Mouse (Mus musculus) NIH3T3 (cell line): ENCODE measurements at regions not wholly inside any gene's neighbourhood (a gene's known extent, or its start where the extent isn't known, plus 50 kb on each side); places are given as distances from the start of the nearest gene placed in this dataset.
A peak's percentile ranks its signal among the peaks of the same experiment; 100 is the strongest.

Experiments used
- DNase-seq: peaks from one replicate; pipeline ENCODE4 v3.0.0-alpha.2; 2012; ENCODE audit warnings: low read depth

DNA sequence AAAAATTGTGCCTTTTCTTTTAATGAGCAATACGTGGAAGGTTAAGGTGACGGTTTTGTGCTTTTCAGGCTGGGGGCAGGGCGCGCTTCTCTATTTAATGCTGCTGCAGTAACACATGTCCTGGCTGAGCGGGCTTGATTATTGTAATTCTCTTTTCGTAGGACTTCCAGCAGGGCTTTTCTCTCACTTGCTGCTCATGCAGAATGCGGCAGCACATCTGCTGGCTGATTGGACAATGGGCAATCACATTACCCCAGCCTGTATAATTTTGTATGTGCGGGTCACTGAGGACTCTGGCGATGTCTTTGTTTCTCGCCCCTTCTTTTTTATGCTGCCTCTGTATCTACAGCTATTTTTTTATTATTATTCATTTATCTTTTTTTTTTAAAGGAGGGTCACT lies 91.4 kb upstream of the Fam92a start:
- no peak for DNase-seq

GRCm38 (mm10) chr4:12247994-12248393 lies 76.2 kb upstream of the Fam92a start:
- no peak for DNase-seq

DNA sequence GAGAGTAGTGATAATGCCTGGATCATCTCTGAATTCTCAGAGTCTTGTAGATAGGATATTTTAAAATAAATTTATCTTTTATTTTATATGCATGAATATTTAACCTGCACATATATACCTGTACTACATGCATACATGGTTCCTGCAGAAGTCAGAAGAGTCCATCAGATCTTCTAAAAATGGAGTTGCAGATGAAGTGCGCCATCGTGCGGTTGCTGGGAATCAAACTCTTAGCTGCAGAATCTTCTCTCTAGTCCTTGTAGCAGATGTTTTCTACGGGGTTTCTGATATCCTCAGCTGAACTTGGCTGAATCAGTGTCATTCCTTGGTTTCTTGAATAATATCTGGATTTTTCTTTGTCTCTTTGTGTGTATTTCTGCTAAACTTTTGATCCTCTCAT lies 74.8 kb upstream of the Fam92a start:
- no peak for DNase-seq

- DNase-seq = peak; percentile 80
These were observed 69.2 kb upstream of the Fam92a start for GRCm38 (mm10) chr4:12240941-12241571.

DNA sequence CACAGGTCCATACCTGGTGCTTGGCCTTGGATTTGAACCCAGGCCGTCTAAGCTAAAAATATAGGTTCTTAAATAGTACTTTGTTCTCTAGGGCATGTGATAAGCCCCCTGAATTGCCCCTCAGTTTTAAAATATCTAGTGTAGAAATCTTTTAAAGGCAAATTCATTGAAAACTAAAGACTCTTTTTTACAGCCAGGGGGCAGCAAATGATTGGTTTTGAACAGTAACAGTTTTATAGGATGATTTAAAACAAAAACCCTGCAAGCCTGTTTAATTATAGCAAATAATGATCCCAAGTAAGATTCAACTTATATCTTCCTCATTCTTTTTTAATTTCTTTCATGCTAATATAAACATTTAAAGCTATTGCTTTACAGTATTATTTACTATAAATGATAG lies 58.9 kb upstream of the Fam92a start:
- peak; percentile 49 for DNase-seq
